Mouse (Mus musculus) left cerebral cortex, postnatal 25 days (tissue): ENCODE results near the gene Tef. TPM values are rescaled to one million over a fixed set of nuclear protein-coding genes. Genes with fewer than 3 reads are reported as not detected.

Source experiments
- DNase-seq, 2 experiments: peaks; one replicate each; pipeline ENCODE4 v3.0.0; 2022; ENCODE audit warnings: low spot score in 2 of 2, mixed read lengths in 1 of 2
- intact Hi-C: fragments of 180-260 bp; cut with DNase I; formaldehyde crosslinking; loops from one replicate; pipeline ENCODE4 v1.15.1; 2025
- total RNA-seq, 2 experiments: library from RNA; stranded (reverse); gene quantifications; 2 replicates each; pipeline ENCODE4 v1.2.3; 2021

Tef gene
- 100 to 1,000 TPM; 220 to 246 TPM for total RNA-seq

DNA sequence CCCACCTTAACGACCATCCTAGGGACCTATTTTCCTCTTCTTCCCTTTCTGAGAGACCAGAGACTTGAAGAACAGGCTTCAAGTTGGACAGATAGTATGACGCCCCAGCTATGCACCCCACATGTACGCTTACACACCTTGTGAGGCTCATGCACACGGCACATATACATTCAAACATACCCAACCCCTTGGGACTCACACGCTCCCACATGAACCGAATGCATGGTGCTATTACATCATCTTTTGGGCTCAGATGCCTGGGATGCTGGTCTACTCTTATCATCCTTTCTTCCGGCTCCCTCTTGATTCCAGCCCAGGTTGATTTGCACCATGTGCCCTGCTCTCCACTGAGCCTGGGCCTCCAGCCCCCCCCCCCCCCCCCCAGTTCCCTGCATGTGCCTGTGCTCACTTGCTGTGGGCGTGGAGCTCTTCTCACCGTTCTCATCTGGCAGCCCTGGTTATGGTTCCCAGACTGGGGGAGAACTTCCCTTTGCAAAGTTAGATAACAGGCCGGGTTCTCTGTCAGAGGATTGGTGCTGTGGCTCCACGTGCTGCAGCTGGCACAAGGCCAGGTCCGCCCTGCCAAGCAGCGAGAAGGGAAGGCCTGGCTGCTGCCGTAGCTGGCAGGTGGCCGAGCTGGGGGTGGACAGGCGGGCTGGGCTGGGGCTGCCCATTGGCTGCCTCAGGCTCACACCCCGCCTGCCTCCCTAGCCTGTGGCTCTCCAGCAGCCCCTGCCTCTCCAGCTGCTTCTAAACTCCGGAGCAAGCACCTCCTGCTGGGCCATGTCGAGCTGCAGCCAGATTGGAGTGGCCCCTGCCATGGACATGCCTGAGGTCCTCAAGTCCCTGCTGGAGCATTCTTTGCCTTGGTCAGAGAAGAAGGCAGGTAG lies at the start of gene Tef:
Gene Tef (plus strand): TSS at position 421 of the 890 bp plus-strand sequence.
- intact Hi-C loops, result loop anchor here (1.0 kb wide), 1 partner anchor 8 kb away; no protein-coding TSS in a partner anchor
- peak; percentile 100 for DNase-seq

DNA sequence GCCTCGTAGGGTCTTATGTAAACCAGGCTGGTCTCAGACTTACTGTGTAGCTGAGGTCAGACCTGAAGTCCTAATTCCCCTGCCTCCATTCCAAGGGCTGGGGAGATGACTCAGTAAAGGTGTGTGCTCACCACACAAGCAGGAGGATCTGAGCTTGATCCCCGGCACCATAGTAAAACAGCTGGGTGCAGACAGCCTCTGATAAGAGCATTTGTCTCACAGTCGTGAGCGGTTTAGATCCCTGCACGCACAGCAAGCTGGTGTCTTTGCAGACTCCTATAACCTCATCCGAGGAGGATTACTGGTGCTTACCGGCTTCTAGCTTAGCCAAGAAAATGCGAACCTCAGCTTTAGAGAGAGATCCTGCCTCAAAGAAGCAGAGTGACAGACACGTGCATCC lies 48.6 kb upstream of the Tef start:
- no peak for DNase-seq
- intact Hi-C loops, result no loop called here

DNA sequence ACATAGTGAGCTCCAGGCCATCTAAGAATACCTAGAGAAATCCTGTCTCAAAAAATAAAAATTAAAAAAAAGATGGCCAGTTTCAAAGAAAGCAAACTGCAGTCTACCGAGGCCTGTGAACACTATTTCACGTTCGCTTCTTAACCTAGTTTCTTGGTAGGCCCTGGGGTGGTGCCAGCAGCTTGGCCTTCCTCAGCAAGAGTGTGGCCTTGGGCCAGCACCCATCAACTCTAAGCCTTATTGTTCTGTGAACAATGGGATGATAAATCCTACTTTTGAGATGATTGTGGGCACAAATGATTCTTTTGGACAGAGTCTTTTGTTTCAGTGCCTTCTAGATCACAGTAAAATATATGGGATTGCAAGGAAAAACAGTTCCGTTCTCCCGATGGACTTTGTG lies 43.5 kb upstream of the Tef start:
- DNase-seq, result no peak
- intact Hi-C loops, result no loop called here

DNA sequence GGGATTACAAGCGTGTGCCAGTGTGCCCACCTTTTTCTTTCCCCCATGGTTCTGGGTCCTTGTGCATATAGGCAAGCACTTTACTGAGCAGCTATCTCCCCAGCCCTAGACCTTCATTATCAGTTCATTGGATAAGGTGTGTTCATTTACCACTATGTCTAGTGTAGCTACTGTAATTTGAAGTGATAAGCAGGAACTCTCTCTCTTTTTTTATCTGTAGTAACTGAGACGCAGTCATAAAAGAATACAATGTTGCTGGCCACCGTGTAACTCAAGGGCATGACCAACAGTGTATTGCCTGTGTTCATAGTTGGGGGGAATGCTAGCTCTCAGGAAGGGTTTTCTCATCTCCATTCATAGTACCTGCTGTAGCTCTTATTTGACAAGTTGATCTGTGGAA lies 42.7 kb upstream of the Tef start:
- no peak for DNase-seq
- intact Hi-C loops, result no loop called here

DNA sequence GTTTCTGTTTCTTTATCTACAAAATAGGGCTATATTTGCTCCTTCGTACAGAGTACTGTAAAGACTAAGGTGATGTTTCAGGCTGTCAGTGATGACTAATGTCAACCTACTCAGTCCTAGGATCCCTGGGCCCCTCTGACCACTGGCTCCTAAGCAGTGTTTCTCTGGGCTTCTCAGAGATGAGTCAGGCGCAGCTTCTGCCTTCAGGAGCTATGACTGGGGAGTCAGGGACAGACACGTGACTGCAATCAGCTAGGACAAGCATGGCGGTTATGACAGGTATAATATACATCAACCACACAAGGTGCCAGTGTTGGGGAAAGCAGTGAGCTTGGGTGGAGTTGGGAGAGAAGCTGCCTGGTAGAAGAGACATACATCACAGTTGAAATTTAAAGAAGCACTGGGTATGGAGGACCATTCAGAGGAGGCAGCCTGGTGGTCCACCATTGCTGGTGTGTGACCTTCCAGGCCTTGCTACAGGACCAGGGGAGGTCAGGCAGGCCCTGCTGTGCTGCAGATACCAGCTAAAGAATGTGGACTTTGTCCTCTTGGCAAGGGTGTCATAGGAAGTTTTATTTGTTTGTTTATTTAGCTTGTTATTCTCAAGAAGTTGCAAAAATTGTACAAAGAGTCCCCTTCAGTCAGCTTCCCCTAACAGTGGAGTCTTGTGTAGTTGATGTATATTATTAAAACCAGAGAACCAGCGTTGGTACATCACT lies 41.7 kb upstream of the Tef start:
- no peak for DNase-seq

DNA sequence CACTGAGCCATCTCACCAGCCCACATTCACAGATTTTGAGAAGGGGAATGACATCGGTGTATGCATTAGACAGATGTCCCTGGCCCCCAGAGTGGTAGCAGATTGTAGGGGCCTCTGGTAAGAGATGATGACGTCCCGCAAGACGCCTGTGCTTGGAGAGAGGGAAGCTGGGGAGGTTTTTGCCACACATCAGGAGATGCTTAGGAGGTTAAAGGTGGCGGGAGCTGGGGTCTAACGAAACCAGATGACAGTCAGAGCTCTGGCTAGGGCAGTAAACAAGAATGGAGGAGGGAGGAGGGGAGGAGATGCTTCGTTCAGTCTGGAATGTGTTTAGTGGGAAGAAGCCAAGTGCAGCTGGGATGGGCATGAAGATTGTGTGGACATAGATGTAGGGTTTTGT lies 40.8 kb upstream of the Tef start:
- no peak for DNase-seq
- intact Hi-C loops, result no loop called here

More for the DNA sequence above, 41.7 kb upstream of the Tef start:
- intact Hi-C loops, result no loop called here

DNA sequence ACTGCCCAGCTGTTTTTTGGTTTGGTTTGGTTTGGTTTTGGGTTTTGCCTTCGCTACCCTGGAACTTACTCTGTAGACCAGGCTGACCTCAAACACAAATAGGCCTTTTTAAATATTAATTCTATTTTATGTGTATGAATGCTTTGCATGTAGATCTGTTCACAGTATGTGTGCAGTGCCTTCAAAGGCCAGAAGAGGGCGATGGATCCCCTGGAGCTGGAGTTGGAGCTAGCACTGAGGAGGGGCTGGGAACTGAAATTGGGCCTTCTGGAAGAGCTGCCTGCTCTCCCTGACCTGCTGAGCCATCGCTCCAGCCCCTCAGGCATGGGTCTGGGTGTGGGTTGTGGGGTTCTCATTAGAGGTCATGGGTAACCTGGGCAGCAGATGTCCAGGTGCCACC lies 40.3 kb upstream of the Tef start:
- no peak for DNase-seq
- intact Hi-C loops, result no loop called here

DNA sequence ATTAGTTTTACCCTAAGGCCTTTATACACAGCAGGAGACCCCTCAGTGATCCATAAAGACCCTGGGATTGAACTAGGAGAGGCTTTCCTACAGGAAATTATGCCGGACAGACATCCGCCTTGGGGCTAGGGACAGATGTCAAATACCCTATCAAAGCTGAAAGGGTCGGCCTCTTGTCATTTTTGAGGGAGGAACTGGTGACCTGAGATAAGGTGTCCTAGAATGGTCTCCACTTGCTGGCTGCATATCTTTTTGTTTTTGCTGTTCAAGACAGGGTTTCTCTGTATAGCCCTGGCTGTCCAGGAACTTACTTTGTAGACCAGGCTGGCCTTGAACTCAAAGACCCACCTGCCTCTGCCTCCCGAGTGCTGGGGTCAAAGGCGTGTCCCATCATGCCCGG lies 37.6 kb upstream of the Tef start:
- DNase-seq, result no peak
- intact Hi-C loops, result no loop called here

DNA sequence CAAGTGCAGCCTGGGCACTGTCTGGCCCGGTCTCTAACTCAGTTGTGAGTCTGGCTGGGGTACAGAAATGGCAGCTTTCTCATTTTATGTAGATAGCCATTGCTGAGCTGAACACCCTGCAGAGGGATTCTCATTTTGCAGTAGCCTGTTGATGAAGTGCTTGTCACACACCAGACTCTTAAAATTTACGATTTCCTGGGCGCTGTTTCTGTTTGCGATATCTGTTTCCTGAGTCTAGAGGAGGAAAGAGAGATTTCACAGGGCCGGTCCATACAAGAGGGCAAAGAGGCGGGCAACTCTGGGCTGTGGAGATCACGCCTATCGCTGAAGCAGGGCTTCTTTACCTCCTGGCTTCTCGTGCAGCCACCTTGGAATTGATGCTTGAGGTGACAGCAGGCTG lies 36.6 kb upstream of the Tef start:
- intact Hi-C loops, result no loop called here
- no peak for DNase-seq

DNA sequence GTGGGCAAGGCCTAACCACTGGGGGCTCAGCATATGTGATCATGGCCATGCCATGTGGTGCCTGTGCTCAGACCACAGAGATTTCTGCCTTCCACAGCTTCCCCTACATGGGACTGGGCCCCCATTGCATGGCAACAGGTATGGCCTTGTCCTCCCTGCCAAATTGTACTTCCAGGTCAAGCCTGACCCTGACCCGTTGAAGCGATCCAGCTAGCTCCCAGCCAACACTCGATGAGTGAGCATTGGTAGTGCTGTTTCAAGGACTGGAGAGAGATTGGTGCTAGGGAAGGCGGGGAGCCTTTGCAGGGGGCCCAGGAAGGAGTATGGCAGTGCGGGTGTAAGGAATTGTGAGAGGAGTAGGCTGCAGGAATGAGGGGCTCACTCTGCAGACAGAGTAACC lies 35.8 kb upstream of the Tef start:
- DNase-seq, result no peak
- intact Hi-C loops, result no loop called here

DNA sequence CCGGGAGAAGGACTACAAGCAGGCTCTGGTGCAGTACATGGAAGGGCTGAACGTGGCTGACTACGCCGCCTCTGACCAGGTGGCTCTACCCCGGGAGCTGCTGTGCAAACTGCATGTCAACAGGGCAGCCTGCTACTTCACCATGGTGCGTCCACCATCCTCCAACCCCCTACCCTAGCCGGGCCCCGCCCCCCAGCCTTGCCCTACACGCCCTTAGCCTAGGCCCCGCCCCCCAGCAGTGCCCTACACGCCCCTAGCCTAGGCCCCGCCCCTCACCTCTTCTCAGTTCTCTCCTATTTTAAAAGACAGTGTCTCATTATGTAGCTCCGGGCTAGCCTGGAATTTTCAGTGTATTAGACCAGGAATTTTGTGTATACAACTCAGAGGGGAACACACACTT lies 33.2 kb upstream of the Tef start:
- intact Hi-C loops, result no loop called here
- DNase-seq, result no peak

DNA sequence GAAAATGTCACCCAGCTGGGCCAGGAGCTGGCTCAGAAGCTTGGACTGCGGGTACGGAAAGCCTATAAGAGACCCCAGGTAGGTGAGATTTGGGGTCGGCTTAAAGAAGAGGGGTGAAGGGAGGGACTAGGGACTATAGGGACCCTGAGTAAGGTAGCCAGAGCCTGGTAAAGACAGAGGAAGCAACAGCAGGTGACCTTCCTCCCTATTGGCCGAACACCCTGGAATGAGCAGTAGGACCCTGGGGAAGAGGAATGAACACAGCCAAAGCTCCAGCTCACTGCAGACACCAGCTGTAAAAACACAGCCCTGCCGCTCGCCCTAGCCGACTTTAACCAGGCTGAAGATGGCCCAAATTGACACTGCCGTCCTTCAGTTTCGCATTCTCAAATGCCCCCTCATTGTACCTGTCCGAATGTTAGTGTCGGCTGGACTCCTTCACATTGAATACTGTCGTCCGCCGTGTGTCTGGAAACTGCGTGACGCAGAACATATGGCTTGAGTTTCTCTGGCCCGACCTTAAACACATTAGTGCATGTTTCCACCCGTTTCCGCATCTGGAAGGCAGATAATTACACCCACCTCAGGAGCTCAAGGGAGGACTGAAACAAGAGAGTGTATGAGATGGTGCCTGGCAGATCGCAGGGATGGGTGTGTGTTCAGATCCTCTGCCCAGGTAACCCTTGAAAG lies 29.6 kb upstream of the Tef start:
- intact Hi-C loops, result no loop called here
- no peak for DNase-seq

DNA sequence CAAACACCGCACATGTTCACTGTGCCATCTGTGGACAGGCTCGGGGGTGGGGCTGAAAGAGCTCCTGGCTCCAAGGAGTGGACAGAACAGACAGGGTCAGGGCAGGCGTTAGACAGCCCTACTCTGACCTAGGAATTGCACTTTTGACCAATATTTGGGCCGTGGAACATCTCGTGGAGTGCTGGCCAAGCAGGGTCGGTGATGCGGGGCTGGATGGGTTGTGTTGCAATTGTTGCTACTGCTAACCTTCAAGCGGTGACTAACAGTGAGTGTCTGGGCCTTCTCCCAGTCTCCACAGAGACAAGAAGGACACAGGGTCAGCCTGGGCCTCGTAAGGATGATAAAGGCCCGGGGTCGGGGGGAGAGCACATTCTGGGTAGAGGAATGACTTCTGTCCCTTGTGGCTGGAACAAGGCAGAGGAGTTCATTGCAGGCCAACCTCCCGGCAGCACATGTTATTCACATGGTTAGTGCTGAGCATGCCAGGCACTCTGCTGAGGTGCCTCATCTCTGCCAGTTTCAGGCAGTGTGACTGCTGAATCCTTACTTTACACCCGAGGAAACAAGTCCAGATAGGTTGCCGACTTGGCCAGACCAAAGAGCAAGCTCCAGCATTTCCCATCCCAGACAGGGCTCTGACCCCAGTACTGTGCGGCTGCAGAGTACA lies 27.6 kb upstream of the Tef start:
- no peak for DNase-seq
- intact Hi-C loops, result no loop called here

DNA sequence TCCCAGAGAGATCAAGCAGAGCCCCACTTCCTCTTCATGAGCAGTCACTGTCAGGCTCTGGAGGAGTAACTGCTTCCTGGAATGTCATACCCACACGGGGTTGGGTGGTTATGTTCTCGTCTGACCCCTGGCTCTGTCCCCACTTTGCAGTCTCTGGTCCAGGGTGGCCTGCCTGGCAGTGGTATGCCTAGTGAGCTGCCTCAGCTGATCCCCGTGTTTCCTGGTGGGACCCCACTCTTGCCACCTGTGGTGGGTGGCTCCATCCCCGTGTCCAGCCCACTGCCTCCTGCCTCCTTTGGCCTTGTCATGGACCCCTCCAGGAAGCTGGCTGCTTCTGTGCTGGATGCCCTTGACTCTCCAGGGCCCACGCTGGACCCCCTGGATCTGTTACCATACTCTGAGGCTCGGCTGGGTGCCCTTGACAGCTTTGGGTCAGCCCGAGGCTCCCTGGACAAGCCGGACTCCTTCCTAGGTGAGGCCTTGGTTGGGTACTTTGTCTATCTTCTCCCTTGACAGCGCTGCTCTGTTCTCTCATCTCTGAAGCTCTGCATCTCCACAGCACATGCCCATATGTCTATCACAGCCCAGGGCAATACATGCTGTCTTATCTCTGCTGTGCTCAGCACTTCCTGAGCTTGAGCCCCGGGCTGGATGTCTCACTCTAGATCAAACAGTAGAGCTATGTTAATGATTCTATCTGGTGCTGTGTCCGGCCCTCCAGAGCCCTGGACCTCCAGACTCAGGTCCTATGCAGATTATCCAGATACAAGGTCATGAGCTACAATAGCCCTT lies 25.4 kb upstream of the Tef start:
- no peak for DNase-seq
- intact Hi-C loops, result no loop called here

DNA sequence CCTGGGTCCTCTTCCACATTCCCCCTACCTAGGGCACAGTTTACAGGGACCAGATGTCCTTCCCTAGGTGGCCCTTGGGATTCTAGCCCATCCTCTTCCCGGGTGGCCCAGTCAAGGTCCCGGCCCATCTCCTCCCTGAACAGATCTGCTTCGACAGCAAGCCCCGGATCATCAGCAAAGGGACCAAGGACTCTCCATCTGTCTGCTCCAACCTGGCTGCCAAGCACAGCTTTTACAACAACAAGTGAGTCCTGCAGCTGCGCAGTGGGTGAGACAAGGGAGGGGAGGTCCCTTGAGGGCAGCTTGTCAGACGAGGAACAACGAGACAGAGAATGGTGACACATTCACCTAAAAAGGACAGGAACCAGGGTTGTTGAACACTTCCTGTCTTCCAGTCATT lies 20.4 kb upstream of the Tef start:
- intact Hi-C loops, result no loop called here
- no peak for DNase-seq

DNA sequence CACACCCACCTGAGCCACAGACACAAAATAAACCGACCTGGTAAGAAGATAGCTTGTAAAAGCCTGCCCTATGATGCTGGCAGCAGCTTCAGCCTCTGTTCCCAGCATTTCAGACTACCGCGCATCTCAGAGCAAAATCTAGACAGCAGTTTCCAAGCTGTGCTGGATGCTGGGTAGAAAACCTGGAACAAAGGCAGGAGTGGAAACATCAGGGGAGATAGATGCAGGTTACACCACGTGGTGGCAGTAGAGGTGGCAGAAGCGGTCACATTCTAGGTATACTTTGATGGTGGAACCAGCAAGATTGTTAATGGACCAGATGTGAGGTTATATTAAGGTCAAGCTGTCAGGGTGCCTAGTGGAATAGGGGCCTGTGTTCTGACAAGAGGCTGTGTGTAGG lies 17.5 kb upstream of the Tef start:
- intact Hi-C loops, result no loop called here
- no peak for DNase-seq

DNA sequence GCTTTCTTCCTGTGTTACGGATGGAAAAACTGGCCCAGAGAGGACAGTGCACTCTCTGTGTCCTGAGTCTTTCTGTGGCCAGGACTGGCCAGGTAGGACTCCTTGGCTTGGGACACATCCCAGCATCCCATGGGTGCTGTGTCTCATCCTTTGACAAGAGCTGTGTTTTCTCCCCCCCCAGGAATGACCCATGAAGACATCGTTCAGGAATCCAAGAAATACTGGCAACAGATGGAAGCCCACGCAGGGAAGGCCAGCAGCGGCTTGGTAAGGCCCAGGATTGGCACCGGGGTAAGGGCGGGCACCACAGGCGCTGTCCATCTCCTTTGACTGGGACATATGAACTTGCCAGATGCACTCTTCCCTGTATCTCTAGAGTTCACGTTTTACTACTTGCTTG lies 16.5 kb upstream of the Tef start:
- intact Hi-C loops, result no loop called here
- no peak for DNase-seq

DNA sequence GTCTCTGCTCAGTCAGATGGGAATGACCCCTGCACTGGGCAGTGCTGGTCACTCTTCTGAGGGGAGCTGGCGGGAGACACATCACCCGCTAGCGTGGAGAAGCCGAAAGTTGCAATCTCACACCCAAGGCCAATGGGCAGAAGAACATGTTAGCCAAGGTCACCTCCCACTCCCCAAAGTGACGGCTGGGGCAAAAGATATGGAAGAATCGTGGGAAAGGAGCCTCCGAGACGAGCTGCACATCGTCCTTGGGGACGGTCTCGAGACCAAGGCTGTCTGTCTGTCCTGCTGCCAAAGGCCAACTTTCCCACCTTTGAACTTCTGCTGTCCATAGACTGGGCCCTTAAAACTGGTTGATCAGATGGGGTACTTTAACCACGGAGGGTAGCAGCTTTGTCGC lies 14.7 kb upstream of the Tef start:
- DNase-seq, result no peak
- intact Hi-C loops, result no loop called here

DNA sequence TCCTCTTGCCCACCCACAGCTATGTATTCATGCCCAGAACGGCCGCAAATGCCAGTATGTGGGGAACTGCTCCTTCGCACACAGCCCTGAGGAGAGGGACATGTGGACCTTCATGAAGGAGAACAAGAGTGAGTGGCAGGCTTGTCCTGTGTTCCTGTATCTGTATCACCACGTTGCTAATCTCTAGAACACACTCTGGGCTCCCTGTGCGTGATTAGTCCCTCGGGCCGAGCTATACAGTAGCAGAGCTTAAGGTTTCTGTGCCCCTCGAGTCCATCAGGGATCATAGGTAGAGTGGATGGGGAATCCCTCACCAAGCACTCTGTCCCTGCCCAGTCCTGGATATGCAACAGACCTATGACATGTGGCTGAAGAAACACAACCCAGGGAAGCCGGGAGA lies 9.8 kb upstream of the Tef start:
- DNase-seq, result no peak
- intact Hi-C loops, result no loop called here
